Mouse (Mus musculus) c-Kit-negative CD71-positive TER-119-positive erythroid progenitor cells, embryonic 14.5 days (primary cell): ENCODE data around the gene Lta.
"Not testable (repeated sequence)": the region's sequence is repeated elsewhere in the genome, so short reads cannot be mapped to it uniquely, and the experiment has no call there.

ENCODE experiments used
- DNase-seq: peaks from one replicate; pipeline ENCODE4 v3.0.0-alpha.2; 2013; ENCODE audit warnings: low read depth, low spot score

Lta gene

DNA sequence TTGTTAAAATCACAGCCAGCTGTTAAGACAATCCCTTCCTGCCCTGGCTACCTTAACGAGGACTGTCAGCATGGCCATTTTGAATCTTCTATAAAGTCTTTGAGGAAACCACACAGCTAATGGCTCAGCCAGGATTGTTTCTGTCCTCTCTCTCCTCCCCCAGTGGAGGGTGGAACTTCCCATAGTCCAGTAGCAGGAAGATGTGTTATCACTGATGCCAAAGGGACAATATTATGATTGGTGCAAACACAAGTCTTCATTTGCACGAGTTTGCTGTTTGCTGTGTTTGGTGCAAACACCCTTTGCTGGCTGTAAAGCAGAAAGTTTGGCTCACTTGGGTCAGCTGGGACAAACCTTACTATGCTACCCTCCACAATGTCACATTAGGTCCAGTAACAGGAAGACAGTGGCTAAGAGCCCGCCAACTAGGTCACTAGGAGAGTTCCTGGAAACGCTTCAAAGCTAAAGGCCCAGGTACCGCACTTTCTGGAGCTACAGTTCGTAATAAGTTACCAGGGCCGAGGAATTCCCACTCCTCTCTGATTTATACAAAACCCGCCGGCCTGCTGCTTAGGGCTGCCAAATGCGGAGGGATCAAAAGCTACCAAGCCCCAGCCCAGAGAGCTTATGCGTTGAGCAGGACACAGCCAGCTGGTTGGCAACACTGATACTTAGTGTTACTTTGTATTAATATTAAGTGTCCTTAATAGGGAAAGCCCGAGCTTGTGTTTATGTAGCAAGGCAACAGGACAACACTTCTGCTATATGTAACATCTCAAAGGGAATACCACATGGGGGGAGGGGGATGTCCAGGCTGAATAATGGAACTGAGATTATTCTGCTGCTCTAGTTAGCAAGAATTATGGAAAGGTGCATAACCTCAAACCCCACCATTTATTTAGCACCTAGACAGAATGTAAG is 35.5 kb upstream of the Lta start:
- DNase-seq, result no peak

DNA sequence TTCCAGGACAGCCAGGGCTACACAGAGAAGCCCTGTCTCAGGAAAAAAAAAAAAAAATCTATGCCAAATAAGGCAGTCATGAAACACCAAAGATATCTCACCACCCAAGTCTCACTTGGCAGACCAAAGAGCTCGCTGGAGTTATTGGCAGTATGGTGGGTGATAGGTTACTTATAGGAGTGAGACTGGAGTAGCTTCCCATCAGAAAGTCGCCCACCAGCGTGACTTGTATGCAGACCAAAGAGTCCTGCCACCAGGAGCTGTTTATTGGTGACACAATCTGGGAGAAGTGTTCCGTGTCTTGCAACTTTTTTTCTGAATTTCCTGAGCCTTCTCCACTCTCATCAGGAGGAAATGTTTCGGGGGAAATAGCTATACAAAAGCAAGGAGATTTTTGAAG is 34.5 kb upstream of the Lta start:
- DNase-seq, result no peak

DNA sequence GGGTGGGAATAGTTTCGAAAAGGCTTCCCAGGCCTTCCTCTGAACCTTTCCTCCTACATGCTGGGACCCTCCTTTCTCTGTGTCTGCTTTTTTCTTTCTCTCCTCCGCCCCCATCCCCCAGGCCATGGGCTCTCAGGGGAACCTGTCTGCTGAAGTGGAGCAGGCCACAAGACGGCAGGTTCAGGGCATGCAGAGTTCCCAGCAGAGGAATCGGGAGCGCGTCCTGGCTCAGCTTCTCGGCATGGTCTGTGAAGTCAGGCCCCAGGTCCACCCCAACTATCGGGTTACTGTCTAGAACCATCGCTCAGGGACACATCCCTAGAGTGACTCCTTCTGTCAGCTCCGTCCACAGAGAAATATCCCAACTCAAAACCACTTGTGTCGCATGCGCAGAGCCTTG is 32.4 kb upstream of the Lta start:
- no peak for DNase-seq

DNA sequence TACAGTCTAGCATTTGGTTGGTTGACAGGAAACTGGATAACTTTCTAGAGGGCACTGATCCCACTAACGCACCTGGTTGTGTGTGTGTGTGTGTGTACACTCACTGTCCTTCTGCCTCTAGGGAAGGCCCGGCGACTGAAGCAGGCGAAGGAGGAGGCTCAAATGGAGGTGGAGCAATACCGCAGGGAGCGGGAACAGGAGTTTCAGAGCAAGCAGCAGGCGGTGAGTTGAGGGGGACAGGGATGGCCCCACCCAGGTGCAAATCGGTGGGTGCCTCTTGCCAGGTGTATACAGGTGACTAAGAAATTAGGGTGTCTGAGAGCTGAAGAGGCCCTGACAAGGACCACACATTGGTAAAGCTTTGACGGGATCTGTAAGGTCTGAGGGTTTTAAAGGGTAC is 31.8 kb upstream of the Lta start:
- DNase-seq, result no peak

DNA sequence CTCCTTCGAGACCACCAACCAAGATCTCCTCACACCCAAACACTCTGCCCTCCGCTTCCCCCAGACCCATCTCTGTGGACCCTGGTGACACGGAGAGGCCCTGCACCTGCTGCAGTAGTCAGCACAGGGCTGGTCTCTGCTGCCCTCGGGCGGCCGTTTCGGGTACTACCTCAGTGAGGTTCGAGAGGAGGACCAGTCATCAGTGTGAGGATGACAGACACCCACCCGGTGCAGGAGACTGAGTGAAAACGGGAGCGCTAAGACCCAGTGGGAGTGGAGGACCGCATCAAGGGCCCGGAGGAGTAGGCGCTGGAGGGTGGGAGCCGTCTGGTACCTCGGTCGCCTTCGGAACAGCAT is 31.2 kb upstream of the Lta start:
- peak; percentile 86 for DNase-seq

DNA sequence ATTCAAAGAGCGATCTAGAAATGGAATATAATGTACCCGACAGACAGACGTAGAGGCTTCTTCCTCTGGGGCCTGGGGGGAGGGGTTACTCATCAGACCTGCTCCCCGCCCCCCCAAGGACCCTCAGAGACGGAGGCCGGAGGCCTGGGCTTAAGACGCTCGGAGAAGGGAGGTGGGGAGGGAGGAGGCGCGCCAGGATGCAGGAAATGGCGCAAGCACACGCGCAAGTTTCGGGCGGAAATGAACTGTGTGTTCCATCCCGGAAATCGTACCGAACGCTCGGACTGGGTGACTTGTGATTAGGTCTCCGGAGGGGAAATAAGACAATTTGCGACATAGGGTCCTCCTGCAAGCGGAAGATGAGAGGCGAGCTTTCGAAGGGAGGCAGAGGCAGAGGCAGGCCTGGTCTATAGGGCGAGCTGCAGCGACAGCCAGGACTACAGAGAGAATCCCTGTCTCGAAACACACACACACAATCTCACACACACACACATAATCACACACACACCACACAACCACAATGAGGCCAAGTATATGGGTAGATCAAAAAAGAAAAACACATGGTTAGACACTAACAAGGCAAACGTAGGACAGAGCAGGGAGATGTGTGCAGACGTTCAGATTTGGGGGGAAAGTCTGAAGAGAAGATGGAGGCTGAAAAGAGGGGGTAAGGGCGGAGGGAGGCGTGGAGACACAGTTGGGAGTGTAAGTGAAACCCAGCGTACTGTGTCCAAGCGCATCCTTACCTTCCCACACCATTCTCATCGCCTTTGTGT is 30.7 kb upstream of the Lta start, which contains the start of gene Nfkbil1:
TSS of gene Nfkbil1 (minus strand) at position 179 of the 776 bp plus-strand sequence.
- DNase-seq, result peak; percentile 72

DNA sequence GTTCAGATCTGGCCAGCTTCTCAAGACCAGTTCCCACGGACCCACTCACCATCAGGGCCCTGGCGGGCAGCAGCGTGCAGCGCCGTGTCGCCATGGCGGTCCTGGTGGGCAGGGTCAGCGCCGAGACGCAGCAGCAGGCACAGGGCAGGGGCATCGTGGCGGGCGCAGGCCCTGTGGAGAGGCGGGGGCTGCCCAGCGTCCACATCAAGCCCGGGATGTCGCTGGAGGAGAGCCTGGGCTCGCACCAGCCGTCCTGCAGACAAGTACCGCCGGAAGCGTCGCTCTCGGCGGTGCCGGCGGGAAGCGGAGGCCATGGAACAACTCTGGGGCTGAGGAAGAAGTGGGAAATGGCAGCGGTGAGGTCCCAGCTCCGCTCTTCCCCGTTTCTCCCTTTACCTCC is 29.8 kb upstream of the Lta start:
- no peak for DNase-seq

DNA sequence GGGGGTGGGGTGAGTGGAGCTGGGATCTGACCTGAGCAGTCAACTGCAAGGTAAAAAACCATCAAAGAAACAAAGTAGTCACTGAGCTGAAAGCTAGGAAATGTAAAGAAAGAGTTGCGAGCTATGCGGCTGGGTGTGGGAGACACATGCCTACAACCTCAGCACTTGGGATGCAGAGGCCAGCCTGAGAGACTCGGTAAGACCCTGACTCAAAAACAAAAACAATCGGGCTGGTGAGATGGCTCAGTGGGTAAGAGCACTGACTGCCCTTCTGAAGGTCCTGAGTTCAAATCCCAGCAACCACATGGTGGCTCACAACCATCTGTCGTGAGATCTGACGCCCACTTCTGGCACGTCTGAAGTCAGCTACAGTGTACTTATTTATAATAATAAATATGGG is 28.9 kb upstream of the Lta start:
- not testable (repeated sequence) for DNase-seq

DNA sequence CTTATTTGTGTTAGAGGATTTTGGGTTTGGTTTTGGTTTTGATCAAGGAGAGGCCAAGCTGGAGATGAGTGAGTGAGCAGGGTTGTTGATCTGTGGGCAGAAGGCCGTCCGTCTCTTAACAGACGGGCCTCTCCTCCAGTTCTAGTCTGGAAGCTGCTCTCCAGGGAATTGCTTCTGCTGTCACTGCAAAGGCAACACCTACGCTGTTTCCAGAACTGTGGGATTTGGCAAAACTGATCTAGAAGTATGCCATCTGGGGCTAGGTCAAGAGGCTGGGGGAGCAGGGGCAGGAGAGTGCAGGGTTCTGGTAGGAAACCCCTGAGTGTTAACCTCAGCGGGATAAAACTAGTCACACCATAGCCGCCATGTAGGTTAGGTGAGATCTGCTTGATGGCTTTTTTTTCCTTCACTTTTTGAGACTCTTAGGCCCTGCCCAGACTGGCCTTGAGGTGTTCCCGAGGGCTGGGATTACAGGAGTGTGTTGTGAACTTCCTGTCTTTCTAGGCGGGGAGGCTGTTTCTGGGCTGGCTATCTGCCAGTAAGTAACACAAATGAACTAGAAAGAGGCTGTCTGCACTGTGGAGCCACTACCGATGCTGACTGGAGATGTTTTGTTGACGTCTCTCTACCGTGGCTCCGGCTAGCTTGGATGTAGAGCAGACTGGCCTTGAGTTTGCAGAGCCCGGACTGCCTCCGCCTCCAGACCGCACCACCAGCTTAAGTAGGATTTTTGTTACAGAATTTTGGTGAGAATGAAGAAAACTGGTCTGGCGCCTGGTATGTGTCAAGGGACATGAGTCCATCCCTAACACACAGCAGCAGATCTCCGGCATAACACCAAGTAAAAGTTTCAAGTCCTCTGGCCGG is 28.2 kb upstream of the Lta start, which contains the start of gene Atp6v1g2:
TSS of gene Atp6v1g2 (plus strand) at position 547 of the 867 bp plus-strand sequence.
- no peak for DNase-seq

DNA sequence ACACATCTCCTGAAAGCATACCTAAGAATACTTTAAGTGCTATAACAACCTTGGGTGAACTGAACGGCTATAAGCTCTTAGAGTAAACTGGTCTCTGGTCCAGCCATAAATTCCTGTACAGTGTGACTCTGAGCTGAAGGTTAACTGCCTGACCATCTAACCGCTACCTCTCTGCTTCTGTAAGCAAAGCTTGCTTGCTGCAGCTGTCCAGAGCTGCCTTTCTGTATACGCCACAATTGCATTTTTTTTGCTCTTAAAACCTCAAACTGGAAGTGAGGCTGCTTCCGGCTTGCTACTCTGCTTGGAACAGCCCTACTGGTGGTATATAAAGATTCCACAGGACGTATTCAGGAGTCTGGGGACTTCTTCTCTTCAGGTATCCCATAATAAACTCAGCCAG is 27.5 kb upstream of the Lta start:
- DNase-seq, result no peak

DNA sequence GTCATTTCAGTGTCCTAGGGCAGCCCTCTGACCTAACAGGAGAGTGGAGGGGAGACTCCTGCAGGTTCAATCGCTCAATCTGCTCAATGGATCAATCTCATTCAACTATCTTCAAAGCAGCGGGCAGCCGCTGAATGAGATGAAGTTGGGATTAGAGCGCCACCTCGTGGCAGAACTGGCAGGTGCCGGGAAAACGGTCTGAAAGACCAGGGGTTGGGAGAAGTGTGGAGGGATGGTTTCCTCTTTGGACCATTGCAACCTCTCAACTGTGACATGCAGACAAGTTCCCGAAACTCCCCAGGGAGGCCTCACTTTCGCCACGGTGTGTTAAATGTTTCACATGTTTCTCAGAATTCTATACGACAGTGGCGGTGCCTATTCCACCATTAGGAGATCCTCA is 26.9 kb upstream of the Lta start:
- peak; percentile 57 for DNase-seq

DNA sequence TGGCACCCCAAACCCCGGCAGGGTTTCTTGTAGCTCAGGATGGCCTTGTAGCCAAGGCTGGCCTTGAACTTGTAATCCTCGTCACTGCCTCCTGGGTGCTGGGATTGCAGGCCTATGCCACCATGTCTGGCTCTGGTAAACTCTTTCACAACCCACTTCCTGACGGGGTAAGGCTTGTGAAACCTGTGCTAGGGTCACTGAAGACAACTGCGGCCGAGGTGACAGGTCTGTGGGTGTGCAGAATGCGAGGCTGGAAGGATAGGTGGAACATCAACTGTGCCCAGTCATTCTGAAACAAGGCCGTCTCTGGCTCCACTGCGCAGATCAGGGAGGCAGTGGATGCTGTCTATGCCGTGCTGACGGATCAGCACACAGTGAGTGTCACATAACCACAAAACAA is 25.9 kb upstream of the Lta start:
- DNase-seq, result no peak

DNA sequence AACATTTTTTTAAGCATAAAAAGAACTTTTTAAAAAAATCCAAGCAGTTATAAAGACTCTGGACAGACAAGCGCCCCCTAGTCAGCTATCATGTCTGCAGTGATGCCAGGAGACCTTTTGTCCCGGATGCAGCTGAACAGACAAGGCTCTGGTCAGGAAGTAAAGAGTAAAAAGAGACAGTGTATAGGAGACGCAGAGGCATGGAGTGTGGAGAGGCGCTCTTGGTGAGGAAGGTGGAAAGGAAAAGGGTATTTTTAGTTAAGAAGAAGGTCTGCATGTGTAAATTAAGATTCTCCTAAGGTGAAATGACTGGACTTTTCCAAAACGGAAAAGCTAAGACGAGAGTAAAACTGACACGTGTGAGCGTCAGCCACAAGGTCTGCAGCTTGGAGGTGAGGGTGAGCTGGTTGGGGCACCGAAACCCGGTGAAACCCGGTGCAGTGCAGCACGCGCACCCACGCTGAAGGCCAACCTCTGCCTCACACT is 21.5 kb upstream of the Lta start:
- no peak for DNase-seq

DNA sequence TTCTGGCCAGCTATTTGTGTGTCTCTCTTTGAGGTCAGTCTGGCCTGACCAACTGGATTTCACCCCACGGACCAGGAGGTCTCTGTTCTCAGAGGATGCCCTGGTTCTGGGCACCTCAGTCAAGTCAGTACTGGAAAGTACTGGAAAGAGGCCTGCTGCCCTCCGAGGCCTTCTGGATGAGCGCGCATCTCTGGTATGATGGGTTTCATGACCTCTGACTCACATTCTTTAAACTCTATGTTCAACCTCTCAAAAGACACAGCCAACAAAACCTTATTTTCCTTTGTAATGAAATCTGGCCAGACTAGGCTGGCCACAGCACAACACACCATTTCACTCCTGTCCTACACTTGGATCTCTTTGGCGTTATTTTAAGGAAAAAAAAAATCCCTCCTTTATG is 20.3 kb upstream of the Lta start:
- no peak for DNase-seq

DNA sequence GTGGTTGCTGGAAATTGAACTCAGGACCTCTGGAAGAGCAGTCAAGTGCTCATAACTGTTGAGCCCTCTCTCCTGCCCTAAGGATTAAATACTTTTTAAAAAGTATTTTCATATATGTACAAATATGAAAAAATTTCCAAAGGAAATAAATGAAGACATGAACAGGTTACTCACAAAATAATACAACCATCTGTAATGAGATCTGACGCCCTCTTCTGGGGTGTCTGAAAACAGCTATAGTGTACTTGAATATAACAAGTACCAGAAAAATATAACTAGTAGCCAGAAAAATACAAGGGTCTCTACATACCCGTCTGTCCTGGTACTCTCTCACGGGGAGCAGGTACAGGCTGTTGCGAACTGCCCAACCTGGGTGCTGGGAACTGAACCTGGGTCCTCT is 19.5 kb upstream of the Lta start:
- DNase-seq, result no peak

DNA sequence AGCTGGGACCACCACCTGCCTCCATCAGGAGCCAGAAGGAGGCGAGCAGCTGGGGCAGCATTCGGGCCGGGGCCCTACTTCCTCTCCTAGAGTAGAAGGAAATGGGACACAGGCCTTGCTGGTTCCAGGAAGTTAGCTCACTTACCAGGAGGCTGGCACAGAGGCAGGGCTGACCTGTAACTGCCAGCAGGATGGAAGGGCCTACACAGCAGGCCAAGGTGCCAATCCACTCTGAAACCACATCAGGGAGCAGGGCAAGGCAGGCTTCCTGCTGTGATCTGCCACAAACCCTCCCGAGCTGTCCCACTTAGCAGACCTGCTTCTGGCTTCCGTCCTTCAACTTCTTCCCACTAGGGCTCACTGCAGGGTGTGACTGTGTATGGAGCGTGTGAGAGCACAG is 17.1 kb upstream of the Lta start:
- no peak for DNase-seq

DNA sequence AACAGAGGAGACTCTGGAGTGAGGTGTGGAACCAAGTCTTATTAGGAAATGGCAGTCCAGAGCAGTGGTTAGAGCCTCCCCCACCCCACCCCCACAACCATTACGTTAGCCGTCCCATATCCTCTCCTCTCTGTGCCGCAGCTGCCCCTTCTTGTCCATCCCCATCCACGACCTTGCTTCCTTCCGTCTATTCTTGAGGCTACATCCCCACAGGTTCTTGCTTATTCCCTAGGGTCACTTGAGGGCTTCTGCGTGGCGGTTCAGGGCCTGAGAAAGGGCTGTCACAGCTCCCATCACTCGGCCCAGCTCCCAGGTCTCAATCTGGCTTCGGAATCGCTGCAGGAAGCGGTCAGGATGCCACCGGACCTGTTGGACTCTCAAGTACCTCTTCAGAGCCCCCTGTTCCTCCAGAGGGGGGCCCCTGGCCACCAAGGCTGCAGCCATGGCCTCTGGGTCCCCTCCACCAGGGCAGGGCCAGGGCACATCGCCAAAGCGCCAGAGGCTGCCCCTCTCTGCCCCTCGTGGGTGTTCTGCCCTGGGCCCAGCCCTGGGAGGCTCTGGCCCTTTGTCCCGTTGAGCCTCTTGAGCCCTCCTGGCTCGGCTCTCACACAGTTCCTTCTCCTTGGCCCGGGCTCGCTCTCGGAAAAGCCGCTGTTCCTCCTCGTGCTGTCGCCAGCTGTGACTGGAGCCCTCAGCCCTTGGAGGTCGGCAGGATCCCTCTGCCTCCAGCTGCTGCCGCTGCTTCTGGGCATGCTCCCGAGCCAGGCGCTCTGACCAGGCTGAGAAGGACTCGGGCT is 15.2 kb upstream of the Lta start, which contains the start of gene Gm16181:
TSS of gene Gm16181 (plus strand) at position 679 of the 797 bp plus-strand sequence.
- DNase-seq, result no peak

DNA sequence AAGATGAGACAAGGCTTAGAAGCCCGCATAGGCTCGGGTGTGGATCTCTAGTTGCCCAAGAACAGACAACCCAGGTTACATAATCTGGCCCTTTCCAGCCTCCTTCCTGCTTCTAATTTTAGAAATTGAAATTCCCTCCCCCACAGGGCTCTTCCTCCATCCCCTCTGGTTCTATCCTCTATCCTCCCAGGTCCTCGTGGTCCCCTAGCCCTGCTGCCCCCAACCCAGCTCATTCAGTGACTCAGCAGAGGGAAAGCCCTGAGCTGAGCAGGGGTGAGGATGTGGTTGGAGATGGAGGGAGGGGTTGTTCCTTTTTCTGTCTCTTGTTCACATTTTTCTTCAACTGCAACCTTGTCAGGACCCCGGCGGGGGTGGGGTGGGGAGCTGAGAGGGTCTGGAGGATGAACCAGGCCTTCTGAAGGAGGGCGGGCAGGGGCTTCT is 14.5 kb upstream of the Lta start:
- DNase-seq, result no peak

DNA sequence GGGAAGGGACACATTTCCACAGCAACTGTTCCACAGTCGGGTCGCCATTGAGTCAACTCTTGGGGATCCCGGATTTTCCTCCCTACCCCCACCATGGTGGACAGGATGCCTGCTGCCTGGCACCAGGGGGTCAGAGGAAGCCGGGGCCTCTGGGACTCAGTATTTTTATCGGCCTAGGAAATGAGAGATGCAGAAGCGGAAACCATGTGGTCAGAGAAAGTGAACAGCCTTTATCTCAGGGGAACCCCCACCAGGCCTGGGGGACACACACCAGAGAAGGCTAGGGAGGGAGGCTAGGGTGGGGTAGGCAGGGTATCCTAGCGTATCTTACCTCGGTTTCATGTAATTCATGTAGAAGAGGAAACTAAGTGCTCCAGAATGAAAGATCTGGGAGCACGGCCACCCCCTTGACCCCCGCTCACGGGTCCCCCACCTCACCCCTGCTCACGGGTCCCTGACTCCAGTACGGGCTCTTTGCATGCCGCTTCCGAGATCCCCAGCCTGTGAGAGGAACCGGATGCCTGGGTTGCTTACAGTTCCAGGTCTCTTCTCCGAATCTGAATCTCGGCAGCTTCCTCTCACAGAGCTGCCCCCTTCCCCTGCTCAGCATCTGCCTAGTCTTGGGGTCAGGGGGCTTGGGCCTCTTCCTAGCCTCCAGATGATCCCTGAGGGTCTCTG is 13.5 kb upstream of the Lta start:
- no peak for DNase-seq

DNA sequence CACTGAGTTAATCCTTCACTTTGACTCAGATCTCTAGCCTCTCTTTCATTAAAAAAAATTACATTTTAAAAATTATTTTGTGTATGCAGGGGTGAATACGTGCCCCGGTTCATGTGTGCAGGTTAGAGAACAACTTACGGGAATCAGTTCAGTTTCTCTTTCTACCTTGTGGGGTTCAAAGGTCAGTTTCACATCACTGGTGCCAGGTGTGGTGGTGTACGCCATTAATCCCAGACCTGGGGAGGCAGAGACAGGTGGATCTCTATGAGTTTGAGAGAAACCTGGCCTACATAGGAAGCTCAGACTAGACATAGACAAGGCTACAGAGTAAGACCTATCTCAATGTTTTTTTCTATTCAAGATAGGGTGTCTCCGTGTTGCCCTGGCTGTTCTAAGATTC is 7.9 kb upstream of the Lta start:
- no peak for DNase-seq
